Mouse (Mus musculus): ENCODE measurements around the gene Rhno1.

Gene Rhno1

DNA sequence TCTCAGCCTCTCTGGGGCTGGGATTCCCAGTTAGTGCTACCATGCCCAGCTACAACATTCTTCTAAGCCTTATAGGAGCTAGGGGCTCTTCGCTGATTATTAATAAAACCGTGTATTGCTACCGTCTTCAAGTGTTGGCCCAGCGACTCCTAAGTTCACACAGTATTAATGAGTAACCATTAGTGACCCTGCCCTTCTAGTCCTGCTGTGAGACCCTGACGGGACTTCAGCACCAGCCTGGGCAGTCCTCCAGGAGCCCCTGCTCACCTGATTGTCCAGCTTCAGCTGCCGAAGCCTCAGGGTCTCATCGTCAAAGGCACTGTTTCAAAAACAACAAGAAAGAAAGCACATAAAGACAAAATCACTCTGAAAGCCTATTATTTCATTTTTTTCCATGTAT lies 25.2 kb downstream of the Rhno1 start:
- no peak for TF ChIP-seq GATA4 (IDR thresholded peaks at IDR 0.05; ENCODE audit: insufficient replicate concordance, low read length)

DNA sequence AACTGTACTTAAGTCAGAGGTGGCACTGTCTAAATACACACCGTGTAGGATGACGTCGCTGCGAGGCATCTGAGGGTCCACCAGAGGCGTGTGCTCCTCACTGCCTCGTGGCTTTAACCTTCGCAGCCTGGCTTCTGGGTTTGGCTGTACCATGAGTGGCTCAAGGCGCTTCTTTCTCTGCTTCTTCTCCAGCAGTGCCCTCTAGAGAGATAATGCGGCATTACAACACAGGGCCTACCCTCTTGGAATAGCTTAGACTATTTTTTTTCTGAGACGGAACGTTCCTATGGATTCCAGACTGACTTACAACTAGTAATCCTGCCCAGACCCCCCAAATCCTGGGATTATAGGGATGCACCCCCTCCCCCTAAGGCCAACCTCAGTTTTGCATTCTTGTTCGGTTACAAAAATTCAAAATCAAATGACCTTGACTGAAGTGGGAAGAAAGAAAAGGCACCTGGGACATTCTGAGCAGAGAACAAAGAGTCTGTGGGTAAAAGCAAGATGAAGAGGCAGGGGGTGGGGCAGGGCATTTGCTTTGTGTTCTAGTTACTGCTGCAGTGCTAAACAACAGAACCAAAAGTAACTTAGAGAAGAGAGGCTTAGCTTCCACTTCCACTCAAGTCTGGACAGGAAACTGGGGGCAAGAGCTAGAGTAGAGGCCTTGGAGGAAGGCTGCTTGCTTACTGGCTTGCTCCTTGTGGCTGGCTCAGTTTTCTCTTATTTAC lies 28.1 kb downstream of the Rhno1 start:
- TF ChIP-seq GATA4 (IDR thresholded peaks at IDR 0.05; ENCODE audit: insufficient replicate concordance, low read length) = no peak

DNA sequence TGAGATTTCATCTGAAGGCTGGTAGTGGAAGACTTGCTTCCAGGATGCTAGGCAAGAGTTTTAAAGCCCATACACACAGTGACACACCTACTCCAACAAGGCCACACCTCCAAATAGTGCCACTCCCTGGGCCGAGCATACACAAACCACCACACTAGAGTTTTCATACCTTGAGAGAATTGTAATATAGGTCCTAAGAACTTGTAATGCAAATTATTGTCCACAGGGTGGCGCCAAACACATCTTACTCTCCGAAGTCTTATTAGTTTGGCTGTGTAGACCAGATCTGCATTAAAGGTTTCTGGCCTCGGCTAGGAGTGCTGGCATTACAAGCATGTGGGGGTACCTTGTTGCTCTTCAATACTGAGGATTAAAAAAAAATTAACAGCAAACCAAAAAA lies 44.4 kb downstream of the Rhno1 start:
- TF ChIP-seq GATA4 (IDR thresholded peaks at IDR 0.05; ENCODE audit: insufficient replicate concordance, low read length) = no peak

DNA sequence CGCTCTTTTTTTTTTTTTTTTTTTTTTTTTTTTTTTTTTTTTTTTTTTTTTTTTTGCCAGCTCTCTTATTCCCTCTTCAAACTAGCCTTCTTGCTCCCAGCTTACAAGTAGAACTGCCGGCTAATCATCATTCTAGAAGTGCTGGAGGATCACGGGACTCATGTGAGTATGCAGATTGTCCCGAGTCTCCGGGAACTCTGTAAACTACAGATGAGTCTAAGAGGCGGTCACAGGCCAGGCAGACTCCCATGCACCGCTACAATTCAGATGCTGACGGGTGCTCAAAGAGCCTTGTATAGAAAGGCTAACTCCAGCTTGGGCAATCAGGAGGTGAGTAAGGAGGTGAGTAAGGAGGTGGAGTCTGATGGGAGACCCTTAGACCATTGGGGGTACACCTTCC lies 47.1 kb downstream of the Rhno1 start:
- no peak for TF ChIP-seq GATA4 (IDR thresholded peaks at IDR 0.05; ENCODE audit: insufficient replicate concordance, low read length)

DNA sequence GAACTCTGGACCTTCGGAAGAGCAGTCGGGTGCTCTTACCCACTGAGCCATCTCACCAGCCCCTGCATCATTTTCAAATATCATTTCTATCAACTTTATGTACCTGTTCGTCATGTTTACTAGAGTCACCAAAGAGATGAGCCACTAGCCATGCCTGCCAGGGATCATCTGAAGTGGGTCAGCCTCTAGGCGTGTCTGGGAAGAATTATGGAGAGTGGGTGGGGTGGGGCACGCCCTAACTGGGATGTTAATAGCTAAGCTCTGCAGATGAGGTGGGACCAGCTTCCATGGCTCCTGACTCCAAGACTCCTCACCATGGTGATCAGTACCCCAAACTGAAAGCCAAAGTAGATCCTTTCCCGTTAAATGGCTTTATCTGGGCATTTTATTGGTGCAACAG lies 47.9 kb downstream of the Rhno1 start:
- TF ChIP-seq GATA4 (IDR thresholded peaks at IDR 0.05; ENCODE audit: insufficient replicate concordance, low read length) = no peak

DNA sequence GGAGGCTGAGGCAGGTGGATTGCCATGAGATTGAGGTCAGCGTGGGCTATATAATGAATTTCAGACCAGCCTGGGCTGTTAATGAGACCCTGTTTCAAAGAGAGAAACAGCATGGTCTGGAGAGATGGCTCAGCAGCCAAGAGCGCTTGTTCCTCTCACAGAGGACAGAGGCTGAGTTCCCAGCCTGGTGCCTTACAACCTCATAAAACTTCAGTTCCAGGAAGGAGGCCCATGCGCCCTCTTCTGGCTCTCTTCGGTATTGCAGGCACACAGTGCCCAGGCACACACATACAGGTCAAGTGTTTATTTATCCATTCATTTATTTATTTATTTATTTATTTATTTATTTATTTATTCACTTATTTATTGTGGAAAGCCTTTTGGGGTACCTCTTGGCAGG lies 54.4 kb downstream of the Rhno1 start:
- no peak for TF ChIP-seq GATA4 (IDR thresholded peaks at IDR 0.05; ENCODE audit: insufficient replicate concordance, low read length)
